Mouse (Mus musculus) limb, embryonic 12.5 days (tissue): ENCODE measurements around the gene Rhbdl1. TPM values are rescaled to one million over a fixed set of nuclear protein-coding genes. Genes with fewer than 3 reads are reported as not detected.

ENCODE experiments used
- ATAC-seq: fragments of 200-750 bp; cut with Nextera tagmentation; 2 replicates; pipeline ENCODE4 v1.8.0; 2017; ENCODE audit warnings: low read depth, moderate TSS enrichment; ENCODE audit not compliant: insufficient number of reproducible peaks, insufficient read depth, low FRiP score, low TSS enrichment
- H3K27ac ChIP-seq: fragments of 300-500 bp; sonication (generic); 2 replicates; pipeline ENCODE4 v1.5.1; 2016; ENCODE audit warnings: mild to moderate bottlenecking, moderate library complexity
- H3K27me3 ChIP-seq: fragments of 300-500 bp; sonication (generic); 2 replicates; pipeline ENCODE4 v1.6.1; 2016; ENCODE audit warnings: mild to moderate bottlenecking, moderate library complexity
- H3K36me3 ChIP-seq: fragments of 300-500 bp; sonication (generic); 2 replicates; pipeline ENCODE4 v1.6.1; 2016; ENCODE audit warnings: mild to moderate bottlenecking, moderate library complexity
- H3K4me1 ChIP-seq: fragments of 300-500 bp; sonication (generic); replicated peaks from 2 replicates; pipeline ENCODE4 v1.6.1; 2016
- H3K4me2 ChIP-seq: fragments of 300-500 bp; sonication (generic); 2 replicates; pipeline ENCODE4 v1.6.1; 2016; ENCODE audit warnings: mild to moderate bottlenecking, moderate library complexity
- H3K4me3 ChIP-seq: fragments of 300-500 bp; sonication (generic); replicated peaks from 2 replicates; pipeline ENCODE4 v1.5.1; 2016; ENCODE audit warnings: mild to moderate bottlenecking
- H3K9ac ChIP-seq: fragments of 300-500 bp; sonication (generic); replicated peaks from 2 replicates; pipeline ENCODE4 v1.6.1; 2016; ENCODE audit warnings: mild to moderate bottlenecking, moderate library complexity
- H3K9me3 ChIP-seq: fragments of 300-500 bp; sonication (generic); 2 replicates; pipeline ENCODE4 v1.6.1; 2016; ENCODE audit warnings: mild to moderate bottlenecking, moderate library complexity
- WGBS: fragments of 180-500 bp; shearing (Covaris S2); methylation state at CpG from one replicate; pipeline ENCODE4 v1.1.7; 2016; 5-methylcytosine and 5-hydroxymethylcytosine counted together
- polyA plus RNA-seq: library from polyadenylated mRNA; unstranded; fragments of >200 nt; fragmentation: Nextera tagmentation; extraction: Ambion mirVana; gene quantifications from 2 replicates; pipeline ENCODE4 v1.2.1, GENCODE M21; 2016

Gene Rhbdl1
- polyA plus RNA-seq, 1 experiment from 2014 or later = 1.4 TPM

- H3K27me3 ChIP-seq = no peaks in the 10 kb centered on the region
- ATAC-seq = peak; percentile 89
- peak within 1 kb of the TSS; percentile 57 for H3K4me3 ChIP-seq
- peaks cover 4% of the 10 kb centered on the region; the same call in 1 of the 2 replicates for H3K36me3 ChIP-seq
- peaks cover 17% of the 10 kb centered on the region for H3K4me1 ChIP-seq
- H3K9ac ChIP-seq = peak within 1 kb of the TSS; percentile 86
- H3K9me3 ChIP-seq = no peaks in the 10 kb centered on the region
- H3K4me2 ChIP-seq = peak within 1 kb of the TSS; percentile 89
- H3K27ac ChIP-seq = peak within 1 kb of the TSS; percentile 86
- 4% methylated on average over 65 of the region's 65 CpGs for WGBS
Measured at GRCm38 (mm10) chr17:25860832-25861703, 24.0 kb upstream of the Rhbdl1 start, which contains the start of gene Wdr90. Gene Wdr90, minus strand, starts transcription at chr17:25861501.

- Histone ChIP-seq H3K36me3 (peaks cover 12% of the 10 kb centered on the region), H3K9me3 (no peaks in the 10 kb centered on the region), H3K4me1 (peaks cover 17% of the 10 kb centered on the region), H3K4me3 (peak overlapping the region; percentile 57), H3K4me2 (peak overlapping the region; percentile 89), H3K9ac (peak overlapping the region; percentile 86), H3K27ac (no peak overlapping the region), H3K27me3 (no peaks in the 10 kb centered on the region)
- WGBS = 93% methylated on average over 6 of the region's 6 CpGs
- ATAC-seq = 0 out of 2 replicates have a peak, but pooled peaks have one; percentile 16
Measured at GRCm38 (mm10) chr17:25860229-25860628, 23.1 kb upstream of the Rhbdl1 start.

GRCm38 (mm10) chr17:25844396-25844901, 7.4 kb upstream of the Rhbdl1 start, which contains the start of gene Rhot2:
Gene Rhot2, minus strand, starts transcription at chr17:25844851.
- Histone ChIP-seq H3K36me3 (peaks cover 77% of the 10 kb centered on the region), H3K9me3 (no peaks in the 10 kb centered on the region), H3K9ac (peak within 1 kb of the TSS; percentile 87), H3K4me2 (peak within 1 kb of the TSS; percentile 90), H3K27me3 (no peaks in the 10 kb centered on the region), H3K27ac (peak within 1 kb of the TSS; percentile 88), H3K4me1 (peaks cover 16% of the 10 kb centered on the region), H3K4me3 (peak within 1 kb of the TSS; percentile 88)
- peak; percentile 92 for ATAC-seq
- under 1% methylated on average over 21 of the region's 21 CpGs for WGBS

GRCm38 (mm10) chr17:25843636-25844395, 6.7 kb upstream of the Rhbdl1 start:
- 3% methylated on average over 38 of the region's 38 CpGs for WGBS
- ATAC-seq = peak; percentile 16; the same call in 1 of the 2 replicates
- H3K9me3 ChIP-seq = no peaks in the 10 kb centered on the region

GRCm38 (mm10) chr17:25843122-25843521, 6.0 kb upstream of the Rhbdl1 start:
- peaks cover 17% of the 10 kb centered on the region for H3K4me1 ChIP-seq
- H3K27me3 ChIP-seq = no peaks in the 10 kb centered on the region
- H3K27ac ChIP-seq = no peak overlapping the region
- ATAC-seq = no peak
- H3K9ac ChIP-seq = peak overlapping the region; percentile 87
- H3K9me3 ChIP-seq = no peaks in the 10 kb centered on the region
- peak overlapping the region; percentile 90 for H3K4me2 ChIP-seq
- 91% methylated on average over 4 of the region's 4 CpGs for WGBS
- peak overlapping the region; percentile 88 for H3K4me3 ChIP-seq
- peaks cover 76% of the 10 kb centered on the region for H3K36me3 ChIP-seq

More at GRCm38 (mm10) chr17:25843636-25844395, 6.7 kb upstream of the Rhbdl1 start:
- no peaks in the 10 kb centered on the region for H3K27me3 ChIP-seq
- peaks cover 78% of the 10 kb centered on the region for H3K36me3 ChIP-seq
- H3K4me1 ChIP-seq = peaks cover 16% of the 10 kb centered on the region
- peak overlapping the region; percentile 87 for H3K9ac ChIP-seq
- peak overlapping the region; percentile 88 for H3K27ac ChIP-seq
- H3K4me3 ChIP-seq = peak overlapping the region; percentile 88
- H3K4me2 ChIP-seq = peak overlapping the region; percentile 90

- ATAC-seq = no peak
- H3K4me3 ChIP-seq = no peak overlapping the region
- no peak overlapping the region for H3K4me2 ChIP-seq
- no peak overlapping the region for H3K27ac ChIP-seq
- no peaks in the 10 kb centered on the region for H3K27me3 ChIP-seq
- H3K9me3 ChIP-seq = no peaks in the 10 kb centered on the region
- peaks cover 23% of the 10 kb centered on the region for H3K4me1 ChIP-seq
- no peak overlapping the region for H3K9ac ChIP-seq
- WGBS = 84% methylated on average over 3 of the region's 3 CpGs
- H3K36me3 ChIP-seq = peaks cover 76% of the 10 kb centered on the region
Measured at GRCm38 (mm10) chr17:25842509-25842908, 5.4 kb upstream of the Rhbdl1 start.

GRCm38 (mm10) chr17:25841117-25841880, 4.2 kb upstream of the Rhbdl1 start, which contains the start of gene Gm20683:
Gene Gm20683, minus strand, starts transcription at chr17:25841763.
- Histone ChIP-seq H3K4me2 (no peak within 1 kb of the TSS), H3K9ac (no peak within 1 kb of the TSS), H3K4me3 (no peak within 1 kb of the TSS), H3K27me3 (no peaks in the 10 kb centered on the region), H3K36me3 (peaks cover 65% of the 10 kb centered on the region), H3K9me3 (no peaks in the 10 kb centered on the region), H3K4me1 (peaks cover 35% of the 10 kb centered on the region), H3K27ac (no peak within 1 kb of the TSS)
- WGBS = 92% methylated on average over 22 of the region's 22 CpGs
- no peak for ATAC-seq

- Histone ChIP-seq H3K4me1 (peaks cover 37% of the 10 kb centered on the region), H3K9me3 (no peaks in the 10 kb centered on the region), H3K27me3 (no peaks in the 10 kb centered on the region), H3K27ac (no peak overlapping the region), H3K4me3 (no peak overlapping the region), H3K36me3 (peaks cover 62% of the 10 kb centered on the region), H3K4me2 (no peak overlapping the region), H3K9ac (no peak overlapping the region)
- ATAC-seq = no peak
- 93% methylated on average over 6 of the region's 6 CpGs for WGBS
Measured at GRCm38 (mm10) chr17:25840519-25840918, 3.4 kb upstream of the Rhbdl1 start.

GRCm38 (mm10) chr17:25839455-25840235, 2.5 kb upstream of the Rhbdl1 start:
- 85% methylated on average over 14 of the region's 14 CpGs for WGBS
- peaks cover 39% of the 10 kb centered on the region for H3K4me1 ChIP-seq
- no peak overlapping the region for H3K27ac ChIP-seq
- no peak overlapping the region for H3K4me3 ChIP-seq
- peaks cover 64% of the 10 kb centered on the region for H3K36me3 ChIP-seq
- H3K9me3 ChIP-seq = no peaks in the 10 kb centered on the region
- no peak overlapping the region for H3K9ac ChIP-seq
- ATAC-seq = no peak
- no peak overlapping the region for H3K4me2 ChIP-seq
- no peaks in the 10 kb centered on the region for H3K27me3 ChIP-seq

- Histone ChIP-seq H3K27ac (no peak overlapping the region), H3K4me2 (no peak overlapping the region), H3K4me1 (peaks cover 45% of the 10 kb centered on the region), H3K27me3 (no peaks in the 10 kb centered on the region), H3K36me3 (peaks cover 66% of the 10 kb centered on the region), H3K9me3 (no peaks in the 10 kb centered on the region), H3K9ac (no peak overlapping the region), H3K4me3 (no peak overlapping the region)
- 90% methylated on average over 4 of the region's 4 CpGs for WGBS
- no peak for ATAC-seq
Measured at GRCm38 (mm10) chr17:25838904-25839303, 1.8 kb upstream of the Rhbdl1 start.
